20 mouse cellular contexts compared by ENCODE assay signal in the genomic region with DNA sequence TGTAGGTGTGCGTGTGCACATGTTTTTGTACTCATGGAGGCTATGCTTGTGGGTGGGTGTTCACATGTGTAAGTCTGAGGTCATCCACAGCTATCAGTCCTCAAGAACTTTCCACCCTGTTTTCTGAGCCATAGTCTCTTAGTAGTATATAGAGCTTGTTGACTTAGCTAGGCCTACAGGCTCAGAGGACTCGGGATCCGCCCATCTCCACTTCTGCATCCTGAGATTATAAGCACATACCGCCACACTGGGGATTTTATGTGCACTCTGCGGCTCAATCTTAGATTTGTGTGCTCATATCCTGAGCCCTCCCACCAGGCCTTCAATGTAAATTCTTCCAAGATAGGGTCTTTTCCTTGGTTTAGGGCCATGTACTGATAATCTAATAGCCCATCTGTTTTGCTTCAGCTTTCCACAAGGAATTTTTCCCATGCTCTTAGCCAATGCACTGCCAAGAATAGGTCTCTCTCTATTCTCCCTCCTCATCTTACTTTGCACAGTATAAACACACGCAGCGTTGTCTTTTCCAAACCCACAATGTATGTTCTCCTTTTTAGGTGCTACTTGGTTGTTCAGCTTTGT. TPM values are rescaled to one million over a fixed set of nuclear protein-coding genes. Genes with fewer than 3 reads are reported as not detected.
DNase-seq lines count a peak whose midpoint lies in the region; ATAC-seq lines count a peak whose summit lies in the region.
"Had no signal": no experiment of that assay in that cellular context is flagged by ENCODE, and none has a peak within 500 bp of the region (broad histone marks: within the 10 kb centered on the region; RNA-seq: fewer than 3 reads in every experiment).

No protein-coding gene starts in this region.

- H3K27me3 ChIP-seq in heart, embryonic 15.5 days = no peaks in the 10 kb centered on the region
- no peaks in the 10 kb centered on the region for H3K27me3 ChIP-seq in heart, embryonic 11.5 days (ENCODE audit: control insufficient read depth, insufficient read depth, low read length)
- no peaks in the 10 kb centered on the region for H3K27me3 ChIP-seq in limb, embryonic 13.5 days
- H3K27me3 ChIP-seq in limb, embryonic 10.5 days (ENCODE audit: low read depth, poor library complexity, severe bottlenecking) = no peaks in the 10 kb centered on the region
- no peaks in the 10 kb centered on the region for H3K27me3 ChIP-seq in limb, embryonic 15.5 days
- H3K27me3 ChIP-seq in hindbrain, embryonic 12.5 days = no peaks in the 10 kb centered on the region
- H3K27me3 ChIP-seq: embryonic facial prominence, embryonic 13.5 days; forebrain, embryonic 15.5 days; hindbrain, embryonic 15.5 days; liver, embryonic 12.5 days; midbrain, embryonic 12.5 days; neural tube, embryonic 15.5 days had no signal

- no peak overlapping the region for H3K4me3 ChIP-seq in heart, embryonic 15.5 days
- no peak overlapping the region for H3K4me3 ChIP-seq in heart, embryonic 11.5 days (ENCODE audit: low read depth, low read length)
- H3K4me3 ChIP-seq in limb, embryonic 13.5 days = no peak overlapping the region
- no peak overlapping the region for H3K4me3 ChIP-seq in limb, embryonic 10.5 days
- no peak overlapping the region for H3K4me3 ChIP-seq in limb, embryonic 15.5 days
- H3K4me3 ChIP-seq in hindbrain, embryonic 12.5 days = no peak overlapping the region
- H3K4me3 ChIP-seq: embryonic facial prominence, embryonic 13.5 days; forebrain, embryonic 15.5 days; hindbrain, embryonic 15.5 days; liver, embryonic 12.5 days; midbrain, embryonic 12.5 days; neural tube, embryonic 15.5 days had no signal

- H3K27ac ChIP-seq in heart, embryonic 15.5 days = 0 out of 2 replicates have a peak overlapping the region, but pooled peaks have one; percentile 0
- no peak overlapping the region for H3K27ac ChIP-seq in heart, embryonic 11.5 days (ENCODE audit: low read depth, low read length)
- H3K27ac ChIP-seq in limb, embryonic 13.5 days = no peak overlapping the region
- H3K27ac ChIP-seq in limb, embryonic 10.5 days = no peak overlapping the region
- no peak overlapping the region for H3K27ac ChIP-seq in limb, embryonic 15.5 days
- no peak overlapping the region for H3K27ac ChIP-seq in hindbrain, embryonic 12.5 days
- H3K27ac ChIP-seq: forebrain, embryonic 15.5 days; hindbrain, embryonic 15.5 days; liver, embryonic 12.5 days; midbrain, embryonic 12.5 days; neural tube, embryonic 15.5 days had no signal

- no peak overlapping the region for H3K4me2 ChIP-seq in heart, embryonic 15.5 days
- no peak overlapping the region for H3K4me2 ChIP-seq in heart, embryonic 11.5 days
- H3K4me2 ChIP-seq in limb, embryonic 13.5 days (replicated peaks) = no peak overlapping the region
- no peak overlapping the region for H3K4me2 ChIP-seq in limb, embryonic 15.5 days
- H3K4me2 ChIP-seq in hindbrain, embryonic 12.5 days (replicated peaks) = no peak overlapping the region
- H3K4me2 ChIP-seq: embryonic facial prominence, embryonic 13.5 days; forebrain, embryonic 15.5 days; hindbrain, embryonic 15.5 days; liver, embryonic 12.5 days; midbrain, embryonic 12.5 days; neural tube, embryonic 15.5 days had no signal

- no peaks in the 10 kb centered on the region for H3K36me3 ChIP-seq in heart, embryonic 15.5 days
- H3K36me3 ChIP-seq in heart, embryonic 11.5 days (ENCODE audit: control insufficient read depth, insufficient read depth, low read length) = no peaks in the 10 kb centered on the region
- no peaks in the 10 kb centered on the region for H3K36me3 ChIP-seq in limb, embryonic 13.5 days
- H3K36me3 ChIP-seq in limb, embryonic 10.5 days = no peaks in the 10 kb centered on the region
- no peaks in the 10 kb centered on the region for H3K36me3 ChIP-seq in limb, embryonic 15.5 days
- H3K36me3 ChIP-seq in hindbrain, embryonic 12.5 days = no peaks in the 10 kb centered on the region
- H3K36me3 ChIP-seq: embryonic facial prominence, embryonic 13.5 days; forebrain, embryonic 15.5 days; hindbrain, embryonic 15.5 days; liver, embryonic 12.5 days; midbrain, embryonic 12.5 days; neural tube, embryonic 15.5 days had no signal

- 67% methylated on average over 7 of the region's 7 CpGs for WGBS in heart, embryonic 15.5 days
- 64% methylated on average over 7 of the region's 7 CpGs for WGBS in heart, embryonic 11.5 days (ENCODE audit: insufficient replicate concordance)
- WGBS in limb, embryonic 13.5 days = 76% methylated on average over 7 of the region's 7 CpGs
- WGBS in limb, embryonic 10.5 days = 94% methylated on average over 7 of the region's 7 CpGs
- 60% methylated on average over 7 of the region's 7 CpGs for WGBS in limb, embryonic 15.5 days
- WGBS in hindbrain, embryonic 12.5 days = 89% methylated on average over 7 of the region's 7 CpGs

- DNase-seq in limb, embryonic 10.5 days (ENCODE audit: low spot score) = no peak
- no peak for DNase-seq in adrenal gland, adult (ENCODE audit: inconsistent age in 2 of 2, low spot score in 1 of 2)
- DNase-seq: adrenal gland, adult 8-10 months; cerebellum, adult 18-20 months; cerebellum, postnatal 25 days; heart, postnatal 36 days; kidney, adult 11 months; layer of hippocampus, adult 9-11 months; left cerebral cortex, postnatal 4 days had no signal

- ATAC-seq in heart, embryonic 15.5 days (replicated peaks; ENCODE audit: insufficient number of reproducible peaks, insufficient read depth, low FRiP score, low read depth) = 0 out of 2 replicates have a peak, but pooled peaks have one; percentile 14
- ATAC-seq in heart, embryonic 11.5 days (replicated peaks; ENCODE audit: insufficient number of reproducible peaks, low FRiP score, low TSS enrichment) = no peak
- peak; percentile 40; the same call in 1 of the 2 replicates for ATAC-seq in limb, embryonic 13.5 days (ENCODE audit: low FRiP score, low read depth)
- 0 out of 2 replicates have a peak, but pooled peaks have one; percentile 55 for ATAC-seq in limb, embryonic 15.5 days (ENCODE audit: insufficient number of reproducible peaks, low FRiP score, low TSS enrichment, low read depth)
- no peak for ATAC-seq in hindbrain, embryonic 12.5 days (ENCODE audit: low FRiP score)
- ATAC-seq: forebrain, embryonic 15.5 days; liver, embryonic 12.5 days had no signal

- no peak overlapping the region for H3K9ac ChIP-seq in heart, embryonic 15.5 days
- H3K9ac ChIP-seq in heart, embryonic 11.5 days (ENCODE audit: low read depth, low read length) = no peak overlapping the region
- no peak overlapping the region for H3K9ac ChIP-seq in limb, embryonic 13.5 days
- no peak overlapping the region for H3K9ac ChIP-seq in limb, embryonic 15.5 days
- no peak overlapping the region for H3K9ac ChIP-seq in hindbrain, embryonic 12.5 days
- H3K9ac ChIP-seq: embryonic facial prominence, embryonic 13.5 days; forebrain, embryonic 15.5 days; hindbrain, embryonic 15.5 days; liver, embryonic 12.5 days; midbrain, embryonic 12.5 days; neural tube, embryonic 15.5 days had no signal

- H3K4me1 ChIP-seq in heart, embryonic 15.5 days (replicated peaks) = 0 out of 2 replicates have a peak, but pooled peaks cover 3% of the 10 kb centered on the region
- H3K4me1 ChIP-seq in heart, embryonic 11.5 days (ENCODE audit: control insufficient read depth, insufficient read depth, low read length) = no peaks in the 10 kb centered on the region
- H3K4me1 ChIP-seq in limb, embryonic 13.5 days = peaks cover 13% of the 10 kb centered on the region
- H3K4me1 ChIP-seq in limb, embryonic 10.5 days = 0 out of 2 replicates have a peak, but pooled peaks cover 4% of the 10 kb centered on the region
- peaks cover 15% of the 10 kb centered on the region; the same call in 1 of the 2 replicates for H3K4me1 ChIP-seq in limb, embryonic 15.5 days
- H3K4me1 ChIP-seq in hindbrain, embryonic 12.5 days = no peaks in the 10 kb centered on the region
- H3K4me1 ChIP-seq: forebrain, embryonic 15.5 days; hindbrain, embryonic 15.5 days; liver, embryonic 12.5 days; midbrain, embryonic 12.5 days; neural tube, embryonic 15.5 days had no signal

- H3K9me3 ChIP-seq in heart, embryonic 15.5 days (replicated peaks) = no peaks in the 10 kb centered on the region
- no peaks in the 10 kb centered on the region for H3K9me3 ChIP-seq in heart, embryonic 11.5 days (replicated peaks; ENCODE audit: control insufficient read depth, low read length)
- H3K9me3 ChIP-seq in limb, embryonic 13.5 days = no peaks in the 10 kb centered on the region
- H3K9me3 ChIP-seq in limb, embryonic 10.5 days (replicated peaks) = no peaks in the 10 kb centered on the region
- no peaks in the 10 kb centered on the region for H3K9me3 ChIP-seq in limb, embryonic 15.5 days
- H3K9me3 ChIP-seq in hindbrain, embryonic 12.5 days (replicated peaks) = no peaks in the 10 kb centered on the region
- H3K9me3 ChIP-seq: embryonic facial prominence, embryonic 13.5 days; forebrain, embryonic 15.5 days; hindbrain, embryonic 15.5 days; liver, embryonic 12.5 days; midbrain, embryonic 12.5 days; neural tube, embryonic 15.5 days had no signal

RNA-seq across cellular contexts. Expression of a gene that starts 59.4 kb away (rescaled TPM):
- 36.5 and 47.2 TPM in 2 replicates for polyA plus RNA-seq in heart, embryonic 15.5 days (2015; fragmentation: Nextera tagmentation; extraction: Ambion mirVana)
- polyA plus RNA-seq in heart, embryonic 11.5 days (2014; fragmentation: Nextera tagmentation; extraction: Ambion mirVana) = 34.2 and 41.2 TPM in 2 replicates
- polyA plus RNA-seq in limb, embryonic 13.5 days (2015; fragmentation: Nextera tagmentation; extraction: Ambion mirVana) = 93.2 and 101 TPM in 2 replicates
- 29.3 and 35.2 TPM in 2 replicates for polyA plus RNA-seq in limb, embryonic 10.5 days (2016; fragmentation: Nextera tagmentation; extraction: Ambion mirVana)
- polyA plus RNA-seq in limb, embryonic 15.5 days (2015; fragmentation: Nextera tagmentation; extraction: Ambion mirVana) = 94.8 and 99.4 TPM in 2 replicates
- 58.7 and 68.1 TPM in 2 replicates for polyA plus RNA-seq in hindbrain, embryonic 12.5 days (2016; fragmentation: Nextera tagmentation; extraction: Ambion mirVana)

Comparison
In these comparisons a context has a peak if more than half of its experiments do, and no peak if none do; other contexts are left out.
1. ATAC-seq: peak in heart, embryonic 15.5 days (single experiment), limb, embryonic 13.5 days (single experiment) and limb, embryonic 15.5 days (single experiment); none in heart, embryonic 11.5 days (single experiment) and hindbrain, embryonic 12.5 days (single experiment).